Mouse (Mus musculus): ENCODE results near the gene Hmgb1.

GRCm38 (mm10) chr5:149119341-149119881 is 64.9 kb downstream of the Hmgb1 start:
- no peak for TF ChIP-seq CTCF (IDR thresholded peaks at IDR 0.05; ENCODE audit: low read depth, low read length)
- no peak for TF ChIP-seq POLR2A (IDR thresholded peaks at IDR 0.05; ENCODE audit: insufficient read depth, low read length)
